Mouse (Mus musculus): ENCODE data around the gene Psmb8. TPM values are rescaled to one million over a fixed set of nuclear protein-coding genes. Genes with fewer than 3 reads are reported as not detected.

Psmb8 gene
- total RNA-seq, 2 experiments from 2014 or later, result 2.3 to 4.4 TPM

DNA sequence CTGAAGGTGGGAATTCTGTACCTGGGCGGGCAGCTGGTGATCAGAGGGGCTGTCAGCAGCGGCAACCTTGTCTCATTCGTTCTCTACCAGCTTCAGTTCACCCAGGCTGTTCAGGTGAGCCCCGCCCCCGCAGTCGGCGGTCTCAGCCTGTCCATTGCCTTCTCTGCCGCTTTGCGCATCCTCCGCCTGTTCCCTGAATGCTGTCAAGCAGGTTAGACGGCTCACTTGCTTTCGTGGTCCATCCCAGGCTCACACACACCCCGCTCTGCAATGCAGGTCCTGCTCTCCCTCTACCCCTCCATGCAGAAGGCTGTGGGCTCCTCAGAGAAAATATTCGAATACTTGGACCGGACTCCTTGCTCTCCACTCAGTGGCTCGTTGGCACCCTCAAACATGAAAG is 4.7 kb upstream of the Psmb8 start:
- DNase-seq (ENCODE audit: low spot score in 2 of 2), result no peak

DNA sequence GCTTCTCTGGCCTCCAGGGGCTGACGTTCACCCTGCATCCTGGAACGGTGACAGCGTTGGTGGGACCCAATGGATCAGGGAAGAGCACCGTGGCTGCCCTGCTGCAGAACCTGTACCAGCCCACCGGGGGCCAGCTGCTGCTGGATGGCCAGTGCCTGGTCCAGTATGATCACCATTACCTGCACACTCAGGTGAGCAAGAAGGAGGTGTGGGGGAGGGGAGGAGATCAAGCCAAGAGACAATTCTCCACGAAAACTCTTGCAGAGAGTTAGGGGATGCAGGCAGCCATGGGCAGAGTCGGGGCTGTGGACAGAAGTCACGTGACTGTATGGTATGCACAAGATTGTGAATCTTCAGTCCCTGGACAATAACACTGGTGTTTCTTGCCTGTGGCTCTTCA is 4.1 kb upstream of the Psmb8 start:
- no peak for DNase-seq (ENCODE audit: low spot score in 2 of 2)

GRCm38 (mm10) chr17:34194723-34195122 is 2.8 kb upstream of the Psmb8 start:
- DNase-seq (ENCODE audit: low spot score in 2 of 2), result no peak

- DNase-seq (ENCODE audit: low spot score in 2 of 2), result no peak
Measured at GRCm38 (mm10) chr17:34196491-34196890, 1.0 kb upstream of the Psmb8 start.

DNA sequence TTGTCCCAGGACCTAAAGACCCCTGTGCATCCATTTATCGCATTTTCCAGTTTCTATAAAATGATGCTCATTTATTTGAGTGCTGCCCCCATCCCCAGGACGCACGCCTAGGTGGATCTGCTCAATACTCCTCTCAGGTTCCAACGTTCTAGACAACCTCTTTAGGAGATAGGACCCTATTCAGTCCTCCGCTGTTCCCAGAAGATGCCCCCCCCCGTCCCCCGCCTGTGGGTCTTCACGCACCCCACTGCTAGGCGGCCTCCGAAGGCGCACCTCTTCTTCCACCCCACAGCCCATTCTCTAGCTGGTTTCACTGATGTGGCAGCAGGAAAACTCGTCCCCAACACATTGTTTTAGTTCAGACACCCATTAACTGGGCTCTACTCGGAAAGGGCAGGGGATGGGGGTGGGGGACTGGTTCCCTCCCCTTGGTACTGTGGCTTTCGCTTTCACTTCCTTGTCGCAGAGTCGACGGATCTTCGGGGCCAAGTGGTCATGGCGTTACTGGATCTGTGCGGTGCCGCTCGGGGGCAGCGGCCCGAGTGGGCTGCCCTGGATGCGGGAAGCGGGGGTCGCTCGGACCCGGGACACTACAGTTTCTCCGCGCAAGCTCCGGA is 491 bp downstream of the Psmb8 start:
- DNase-seq (ENCODE audit: low spot score in 2 of 2), result peak; percentile 21 to 33

- DNase-seq (ENCODE audit: low spot score in 2 of 2), result no peak
Measured at GRCm38 (mm10) chr17:34198521-34198912, 996 bp downstream of the Psmb8 start.

DNA sequence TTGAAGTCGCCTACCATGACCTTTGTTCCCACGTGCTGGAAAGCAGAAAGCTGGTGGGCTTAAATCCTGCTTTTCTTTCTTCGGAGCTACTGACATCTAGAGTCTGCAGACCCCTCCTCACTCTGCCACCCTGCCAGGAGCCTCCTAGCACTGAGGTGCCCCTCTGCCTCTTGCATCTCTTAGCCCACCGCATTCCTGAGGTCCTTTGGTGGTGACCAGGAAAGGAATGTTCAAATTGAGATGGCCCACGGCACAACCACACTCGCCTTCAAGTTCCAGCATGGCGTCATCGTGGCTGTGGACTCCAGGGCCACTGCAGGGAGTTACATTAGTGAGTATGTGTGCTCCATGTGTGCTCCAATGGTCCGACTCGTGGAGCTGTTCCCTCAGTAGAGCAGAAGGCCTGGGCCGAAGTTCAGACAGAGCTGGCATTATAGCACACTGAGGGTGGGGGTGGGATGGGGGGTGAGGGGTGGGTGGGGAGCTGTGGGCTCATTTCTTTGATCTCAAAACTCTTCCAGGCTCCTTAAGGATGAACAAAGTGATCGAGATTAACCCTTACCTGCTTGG is 1.6 kb downstream of the Psmb8 start:
- no peak for DNase-seq (ENCODE audit: low spot score in 2 of 2)

- DNase-seq (ENCODE audit: low spot score in 2 of 2), result no peak
Measured at GRCm38 (mm10) chr17:34200047-34200446, 2.5 kb downstream of the Psmb8 start.

DNA sequence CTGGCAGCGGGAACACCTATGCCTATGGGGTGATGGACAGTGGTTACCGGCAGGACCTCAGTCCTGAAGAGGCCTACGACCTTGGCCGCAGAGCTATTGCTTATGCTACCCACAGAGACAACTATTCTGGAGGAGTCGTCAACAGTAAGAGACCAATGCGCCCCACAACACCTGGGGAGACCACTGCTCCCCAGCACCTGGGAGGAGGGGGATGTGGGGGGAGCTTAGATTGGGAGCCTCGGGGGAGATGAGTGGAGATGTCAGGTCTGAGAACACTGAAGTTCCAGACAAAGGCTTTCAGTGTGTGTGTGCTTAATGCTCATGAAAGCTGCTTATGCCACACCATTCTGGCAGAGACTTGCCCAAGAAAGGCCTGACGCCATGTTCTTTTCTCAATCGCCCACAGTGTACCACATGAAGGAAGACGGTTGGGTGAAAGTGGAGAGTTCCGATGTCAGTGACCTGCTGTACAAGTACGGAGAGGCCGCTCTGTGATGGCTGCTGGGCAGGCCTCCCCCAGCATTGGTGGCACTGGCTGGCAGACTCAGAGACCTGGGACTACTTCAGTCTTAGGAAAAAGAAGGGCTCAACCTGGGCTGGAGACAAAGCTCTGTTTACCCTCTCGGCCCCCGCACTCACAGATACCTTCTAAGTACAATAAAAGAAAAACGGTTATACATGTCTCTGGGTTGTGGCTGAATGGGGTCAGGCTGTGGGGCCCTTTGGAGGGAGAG is 3.4 kb downstream of the Psmb8 start:
- no peak for DNase-seq (ENCODE audit: low spot score in 2 of 2)

DNA sequence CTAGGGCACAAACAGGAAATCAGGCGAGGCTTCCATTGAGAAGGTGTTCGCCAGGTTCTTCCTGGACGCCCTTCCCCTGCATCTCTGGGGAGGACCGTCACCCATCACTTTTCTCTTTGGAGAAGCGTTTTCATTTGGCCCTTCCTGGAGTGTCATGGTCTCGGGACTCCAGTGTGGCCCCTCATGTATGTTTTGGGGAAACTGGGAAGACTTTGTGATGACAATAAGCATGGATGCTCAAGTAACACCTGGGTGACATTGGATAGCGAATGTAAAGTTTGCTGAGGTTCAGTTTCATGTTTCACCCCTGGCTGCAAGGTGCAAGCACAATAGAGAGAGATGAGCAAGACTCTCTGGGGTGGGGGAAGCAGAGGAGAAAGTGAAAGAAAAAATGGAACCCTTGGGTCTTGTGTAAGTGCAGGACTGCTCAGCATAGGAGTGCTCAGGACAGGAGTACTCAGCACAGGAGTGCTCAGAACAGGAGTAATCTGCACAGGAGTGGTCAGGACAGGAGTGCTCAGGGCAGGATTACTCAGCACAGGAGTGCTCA is 4.1 kb downstream of the Psmb8 start:
- DNase-seq (ENCODE audit: low spot score in 2 of 2), result no peak

GRCm38 (mm10) chr17:34202760-34203442 is 5.4 kb downstream of the Psmb8 start:
- DNase-seq (ENCODE audit: low spot score in 2 of 2), result no peak

DNA sequence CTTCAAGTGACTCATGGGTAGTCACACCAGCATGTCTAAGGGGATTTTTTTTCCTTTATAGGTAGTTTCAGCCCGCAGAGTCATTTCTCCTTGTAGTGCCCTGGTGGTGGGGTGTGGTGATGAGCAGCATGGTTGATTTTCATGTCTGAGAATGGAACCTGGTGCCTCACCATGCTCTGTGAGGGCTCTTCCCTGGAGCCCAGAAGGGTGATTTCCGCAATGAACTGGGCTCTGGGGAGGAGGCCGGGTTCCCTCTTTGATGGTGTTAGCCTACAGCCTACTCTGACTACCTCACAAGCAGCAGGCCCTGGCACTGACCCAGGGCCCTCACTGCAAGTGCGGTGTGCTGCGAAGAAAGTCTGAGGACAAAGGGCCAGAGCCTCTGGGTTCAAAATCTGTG is 5.9 kb downstream of the Psmb8 start, which contains the start of gene Tap2:
Tap2 (plus strand) TSS at position 84 of the 400 bp plus-strand sequence.
- no peak for DNase-seq (ENCODE audit: low spot score in 2 of 2)

DNA sequence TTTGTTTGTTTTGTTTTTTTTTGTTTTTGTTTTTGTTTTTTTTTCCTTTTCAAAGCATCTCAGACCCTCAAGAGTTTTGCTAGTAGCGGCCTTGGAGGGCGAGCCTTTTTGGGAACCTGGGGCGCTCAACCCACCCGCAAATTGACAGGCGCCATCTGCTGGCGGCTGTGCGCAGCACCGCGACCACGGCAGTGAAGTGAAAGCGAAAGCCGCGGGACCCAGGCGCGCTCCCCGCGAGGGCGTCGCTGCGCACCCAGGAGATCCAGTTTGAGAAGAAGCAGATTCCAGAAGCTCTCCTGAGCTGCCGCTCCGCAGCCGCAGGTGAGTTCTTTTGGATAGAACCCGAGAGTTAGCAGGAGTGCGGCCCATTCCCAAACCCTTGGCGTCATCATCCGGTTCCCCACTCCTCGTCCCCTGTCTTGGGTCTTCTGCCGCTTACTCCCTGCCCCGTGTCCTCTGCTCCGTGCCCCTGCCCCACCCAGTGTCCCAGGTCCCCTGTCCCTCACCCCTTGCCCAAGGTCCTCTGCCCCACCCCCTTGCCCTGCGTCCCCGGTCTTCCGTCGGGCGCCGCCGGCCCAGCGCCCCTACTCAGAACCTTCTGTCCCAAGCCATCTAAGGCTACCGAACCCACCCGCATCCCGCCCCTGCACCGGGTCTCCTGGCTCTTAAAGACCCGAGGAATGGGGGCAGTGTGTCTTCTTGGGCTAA is 6.9 kb downstream of the Psmb8 start:
- DNase-seq (ENCODE audit: low spot score in 2 of 2), result peak; percentile 92

- no peak for DNase-seq (ENCODE audit: low spot score in 2 of 2)
Measured at GRCm38 (mm10) chr17:34205021-34205745, 7.7 kb downstream of the Psmb8 start.

GRCm38 (mm10) chr17:34205746-34206176 is 8.2 kb downstream of the Psmb8 start:
- no peak for DNase-seq (ENCODE audit: low spot score in 2 of 2)

DNA sequence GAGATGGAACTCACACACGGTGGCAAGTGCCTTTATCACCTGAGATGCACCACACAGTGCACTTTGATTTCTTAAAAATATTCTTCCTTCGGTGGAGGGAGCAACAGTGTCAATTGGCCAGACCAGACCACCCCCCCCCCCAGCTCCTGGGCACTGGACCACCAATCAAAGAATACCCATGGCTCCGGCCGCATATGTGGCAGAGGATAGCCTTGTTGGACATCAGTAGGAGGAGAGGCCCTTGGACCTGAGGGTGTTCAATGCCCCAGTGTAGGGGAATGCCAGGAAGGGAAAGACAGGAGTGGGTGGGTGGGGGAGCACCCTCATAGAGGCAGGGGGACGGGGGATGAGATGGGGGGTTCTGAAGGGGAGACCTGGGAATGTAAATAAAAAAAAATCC is 9.2 kb downstream of the Psmb8 start:
- no peak for DNase-seq (ENCODE audit: low spot score in 2 of 2)

DNA sequence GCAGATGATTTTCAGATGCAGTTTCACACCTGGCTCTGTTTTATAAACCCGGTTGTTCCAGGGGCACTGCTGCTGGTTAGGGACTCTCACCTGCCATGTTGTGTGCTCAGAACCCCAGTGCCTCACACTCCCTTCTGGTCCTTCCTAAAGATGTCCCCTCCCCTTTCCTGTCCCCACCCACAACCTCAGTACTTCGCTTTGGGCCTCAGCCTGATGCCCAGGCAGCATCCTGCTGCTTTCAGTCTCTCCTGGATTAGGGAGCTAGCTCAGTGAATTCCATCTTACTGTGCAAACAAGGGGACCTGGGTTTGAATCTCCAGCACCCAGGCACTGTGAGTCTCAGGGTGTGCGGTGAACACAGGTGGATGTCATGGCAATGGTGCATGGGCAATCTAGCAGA is 9.9 kb downstream of the Psmb8 start:
- DNase-seq (ENCODE audit: low spot score in 2 of 2), result no peak

- no peak for DNase-seq (ENCODE audit: low spot score in 2 of 2)
Measured at GRCm38 (mm10) chr17:34207866-34208265, 10.3 kb downstream of the Psmb8 start.

DNA sequence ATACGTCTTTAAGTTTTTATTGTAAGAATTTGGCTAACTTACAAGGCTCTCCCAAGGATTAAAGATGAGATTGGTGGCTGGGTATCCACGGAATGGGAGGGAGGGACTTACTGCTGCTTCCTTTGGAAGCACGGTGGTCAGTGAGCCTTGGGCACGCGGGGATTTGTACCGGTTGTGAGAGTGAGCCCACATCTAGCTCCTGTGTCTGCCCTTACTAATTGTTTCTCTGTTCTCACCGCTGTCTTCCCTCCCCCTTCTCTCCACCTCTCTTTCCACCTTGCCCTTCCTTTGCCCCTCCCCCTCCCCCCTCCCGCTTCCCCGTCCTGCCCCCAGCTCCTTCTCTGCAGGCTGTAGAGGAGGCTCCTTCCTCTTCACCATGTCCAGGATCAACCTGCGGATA is 10.9 kb downstream of the Psmb8 start:
- no peak for DNase-seq (ENCODE audit: low spot score in 2 of 2)

GRCm38 (mm10) chr17:34209680-34210079 is 12.2 kb downstream of the Psmb8 start:
- no peak for DNase-seq (ENCODE audit: low spot score in 2 of 2)

Measured in layer of hippocampus, postnatal 10 days (tissue).